Mouse (Mus musculus) liver, embryonic 13.5 days (tissue): ENCODE data around the gene Ociad1. TPM values are rescaled to one million over a fixed set of nuclear protein-coding genes. Genes with fewer than 3 reads are reported as not detected.

Experiments used
- ATAC-seq: fragments of 200-750 bp; cut with Nextera tagmentation; 2 replicates; pipeline ENCODE4 v1.8.0; 2017; ENCODE audit warnings: low read depth, mild to moderate bottlenecking, moderate number of reproducible peaks, moderate library complexity
- DNase-seq: peaks from one replicate; pipeline ENCODE4 v3.0.0; 2022
- H3K27ac ChIP-seq: fragments of 300-500 bp; sonication (generic); 2 replicates; pipeline ENCODE4 v1.5.1; 2015; ENCODE audit warnings: moderate library complexity, mild to moderate bottlenecking, inconsistent platforms
- H3K27me3 ChIP-seq: fragments of 300-500 bp; sonication (generic); 2 replicates; pipeline ENCODE4 v1.6.1; 2015; ENCODE audit warnings: mild to moderate bottlenecking, inconsistent platforms
- H3K36me3 ChIP-seq: fragments of 300-500 bp; sonication (generic); 2 replicates; pipeline ENCODE4 v1.6.1; 2015; ENCODE audit warnings: mild to moderate bottlenecking, inconsistent platforms
- H3K4me1 ChIP-seq: fragments of 300-500 bp; sonication (generic); replicated peaks from 2 replicates; pipeline ENCODE4 v1.6.1; 2015; ENCODE audit warnings: inconsistent platforms
- H3K4me2 ChIP-seq: fragments of 300-500 bp; sonication (generic); 2 replicates; pipeline ENCODE4 v1.6.1; 2015; ENCODE audit warnings: inconsistent platforms, mild to moderate bottlenecking, moderate library complexity
- H3K4me3 ChIP-seq: fragments of 300-500 bp; sonication (generic); replicated peaks from 2 replicates; pipeline ENCODE4 v1.5.1; 2015; ENCODE audit warnings: mild to moderate bottlenecking, inconsistent platforms
- H3K9ac ChIP-seq: fragments of 300-500 bp; sonication (generic); 2 replicates; pipeline ENCODE4 v1.6.1; 2015; ENCODE audit warnings: mild to moderate bottlenecking, inconsistent platforms
- H3K9me3 ChIP-seq: fragments of 300-500 bp; sonication (generic); replicated peaks from 2 replicates; pipeline ENCODE4 v1.6.1; 2016; ENCODE audit warnings: inconsistent platforms
- WGBS: fragments of 180-500 bp; shearing (Covaris S2); methylation state at CpG from one replicate; pipeline ENCODE4 v1.1.7; 2015; ENCODE audit not compliant: insufficient replicate concordance; 5-methylcytosine and 5-hydroxymethylcytosine counted together
- polyA plus RNA-seq: library from polyadenylated mRNA; unstranded; fragments of >200 nt; fragmentation: Nextera tagmentation; extraction: Ambion mirVana; gene quantifications from 2 replicates; pipeline ENCODE4 v1.2.1, GENCODE M21; 2015

Gene Ociad1
- polyA plus RNA-seq, 1 experiment from 2014 or later, result 144 TPM

GRCm38 (mm10) chr5:73360240-73360639, 67.7 kb downstream of the Ociad1 start:
- Histone ChIP-seq H3K4me2 (peak overlapping the region; percentile 48), H3K9ac (no peak overlapping the region), H3K36me3 (no peaks in the 10 kb centered on the region), H3K27ac (no peak overlapping the region), H3K9me3 (no peaks in the 10 kb centered on the region), H3K27me3 (peaks cover 24% of the 10 kb centered on the region), H3K4me3 (0 out of 2 replicates have a peak overlapping the region, but pooled peaks have one; percentile 11), H3K4me1 (peaks cover 62% of the 10 kb centered on the region)
- ATAC-seq (no peak), DNase-seq (no peak)
- 29% methylated on average over 12 of the region's 12 CpGs for WGBS

GRCm38 (mm10) chr5:73362338-73362737, 69.8 kb downstream of the Ociad1 start:
- Histone ChIP-seq H3K36me3 (no peaks in the 10 kb centered on the region), H3K27me3 (peaks cover 37% of the 10 kb centered on the region), H3K4me1 (peaks cover 48% of the 10 kb centered on the region), H3K27ac (peak overlapping the region; percentile 51; the same call in 1 of the 2 replicates), H3K9ac (no peak overlapping the region), H3K4me3 (no peak overlapping the region), H3K4me2 (no peak overlapping the region), H3K9me3 (no peaks in the 10 kb centered on the region)
- DNase-seq (no peak), ATAC-seq (no peak)
- 85% methylated on average over 7 of the region's 7 CpGs for WGBS

GRCm38 (mm10) chr5:73362791-73363190, 70.2 kb downstream of the Ociad1 start:
- 86% methylated on average over 5 of the region's 5 CpGs for WGBS
- peaks cover 37% of the 10 kb centered on the region for H3K27me3 ChIP-seq
- peaks cover 48% of the 10 kb centered on the region for H3K4me1 ChIP-seq
- no peaks in the 10 kb centered on the region for H3K9me3 ChIP-seq
- no peak overlapping the region for H3K4me2 ChIP-seq
- ATAC-seq (no peak), DNase-seq (no peak)
- no peaks in the 10 kb centered on the region for H3K36me3 ChIP-seq
- H3K4me3 ChIP-seq, result no peak overlapping the region
- H3K9ac ChIP-seq, result no peak overlapping the region
- peak overlapping the region; percentile 51 for H3K27ac ChIP-seq

Other genes starting within 250 kb of the Ociad1 start
- 44.2 and 44.5 TPM in 2 replicates for gene Fryl, start 36.2 kb upstream of the Ociad1 start, polyA plus RNA-seq
- 5.3 and 6.0 TPM in 2 replicates for gene Ociad2, start 48.2 kb downstream of the Ociad1 start, polyA plus RNA-seq
- gene Cwh43, start 113.3 kb downstream of the Ociad1 start, polyA plus RNA-seq, result not detected in 2 replicates
- gene Dcun1d4, start 188.2 kb downstream of the Ociad1 start, polyA plus RNA-seq, result 2.9 and 5.4 TPM in 2 replicates